Mouse (Mus musculus) cerebellum, adult 8-10 months (tissue): Measurements from ENCODE around the gene Ebna1bp2.

Experiments used
- DNase-seq: peaks from one replicate; pipeline ENCODE4 v3.0.0; 2022

Gene Ebna1bp2

DNA sequence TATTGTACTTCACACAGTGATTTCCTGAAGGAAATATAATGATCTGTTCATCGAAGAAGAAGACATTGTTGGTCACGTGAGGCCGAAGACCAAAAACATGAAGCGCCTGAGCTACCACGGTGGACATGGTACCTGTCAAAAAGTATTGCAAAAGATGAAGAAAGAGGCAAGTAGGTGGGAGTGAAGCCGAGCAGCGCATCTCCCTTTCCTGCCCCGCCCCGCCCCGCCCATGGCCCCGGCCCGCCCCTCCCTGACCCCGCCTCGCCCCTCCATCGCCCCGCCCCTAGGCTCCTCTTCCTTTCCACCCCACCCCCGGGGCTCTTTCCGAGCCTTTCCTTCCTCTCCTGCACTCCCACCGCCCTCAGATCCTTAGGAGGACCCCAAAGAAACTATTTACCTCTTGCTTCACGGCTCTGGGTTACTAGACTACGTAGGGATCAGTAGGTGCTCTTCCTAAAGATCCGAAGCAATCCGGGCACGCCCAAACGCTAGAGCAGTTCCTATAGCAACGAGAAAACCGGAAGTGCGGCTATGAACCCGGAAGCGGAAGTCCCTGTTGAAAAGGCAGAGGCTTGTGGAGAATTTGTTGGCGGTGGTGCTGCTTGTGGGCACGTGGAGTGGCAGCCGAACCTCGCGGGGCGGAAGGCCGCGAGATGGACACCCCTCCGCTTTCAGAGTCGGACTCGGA is at the start of gene Ebna1bp2, which contains the start of gene Cfap57:
Gene Ebna1bp2, plus strand, starts transcription at position 521 of the 688 bp plus-strand sequence.
Gene Cfap57, minus strand, starts transcription at position 499 of the 688 bp plus-strand sequence.
- DNase-seq, result peak; percentile 89

DNA sequence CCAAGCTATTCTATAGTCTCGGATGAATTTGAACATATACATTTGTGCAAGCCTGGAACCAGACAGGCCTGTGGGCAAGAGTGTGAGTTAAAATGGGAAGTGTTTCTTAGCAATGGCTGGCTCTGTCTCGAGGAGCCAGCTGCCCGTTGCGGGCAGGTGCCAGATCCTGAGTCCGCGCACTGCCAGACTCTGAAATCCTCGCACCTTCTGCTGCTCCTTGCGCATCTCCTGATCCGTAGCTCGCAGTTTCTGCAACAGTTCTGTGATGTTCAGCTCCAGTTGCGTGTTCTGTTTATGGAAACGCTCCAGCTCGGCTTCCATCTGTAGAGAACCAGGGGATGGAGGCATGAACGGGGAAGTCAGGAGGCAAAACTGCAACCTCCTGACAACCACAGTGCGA is 49.2 kb upstream of the Ebna1bp2 start:
- DNase-seq, result no peak

DNA sequence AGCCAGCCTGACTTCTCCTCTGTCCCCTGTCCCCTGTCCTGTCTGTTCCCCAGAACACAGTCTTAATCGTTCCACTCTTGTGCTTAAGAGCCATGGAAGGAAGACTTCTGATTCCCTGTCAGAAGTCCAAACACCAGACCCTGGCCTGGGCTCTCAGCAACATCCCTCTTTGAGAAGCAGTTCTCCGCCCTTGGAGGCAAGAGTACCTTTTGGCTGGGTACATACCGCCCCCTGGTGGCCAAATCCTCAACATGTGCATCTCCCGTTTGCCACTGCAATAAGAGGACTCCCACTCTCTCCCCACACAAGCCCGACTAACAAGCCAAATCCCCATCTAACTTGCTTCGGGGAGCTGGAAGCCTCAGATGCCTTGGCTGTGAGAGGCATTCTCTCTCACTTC is 44.5 kb upstream of the Ebna1bp2 start:
- peak; percentile 50 for DNase-seq

DNA sequence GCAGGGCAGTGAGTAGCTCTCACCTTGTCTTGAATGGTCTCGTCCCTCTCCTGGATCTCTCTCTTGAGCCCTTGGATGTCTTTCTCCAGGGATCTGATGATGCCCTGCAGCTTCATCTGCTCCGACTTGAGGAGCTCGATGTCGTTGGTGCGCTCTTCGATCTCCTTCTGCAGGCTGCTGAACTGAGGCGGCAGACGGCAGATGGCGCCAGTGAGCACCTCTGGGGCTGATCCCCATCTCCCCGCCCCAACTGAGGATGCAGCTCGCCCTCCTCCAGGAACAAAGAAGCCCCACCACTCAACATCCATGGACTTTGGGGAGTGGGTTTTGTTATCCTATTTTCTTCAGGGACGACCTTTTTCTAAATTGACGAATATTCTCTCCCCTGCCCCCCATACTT is 41.3 kb upstream of the Ebna1bp2 start:
- peak; percentile 6 for DNase-seq

DNA sequence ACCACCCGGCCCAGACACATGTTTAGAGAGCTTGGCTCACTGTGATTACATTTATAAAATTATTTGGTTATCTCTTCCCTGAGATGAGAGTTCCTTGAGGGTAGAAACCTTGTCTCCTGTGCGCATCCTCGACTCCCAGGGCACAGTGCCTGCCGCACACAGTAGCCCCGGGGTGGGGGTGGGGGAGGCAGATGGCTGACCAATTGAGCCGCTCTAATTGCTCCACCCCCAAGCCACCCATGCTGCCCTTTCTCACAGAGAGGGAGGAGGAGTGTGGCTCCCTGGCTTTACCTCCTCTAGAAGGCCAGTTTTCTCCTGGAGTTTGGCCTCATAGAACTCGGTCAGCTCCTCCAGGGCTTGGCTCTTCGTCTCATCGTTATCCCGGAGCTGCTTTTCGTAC is 39.1 kb upstream of the Ebna1bp2 start:
- DNase-seq, result no peak

DNA sequence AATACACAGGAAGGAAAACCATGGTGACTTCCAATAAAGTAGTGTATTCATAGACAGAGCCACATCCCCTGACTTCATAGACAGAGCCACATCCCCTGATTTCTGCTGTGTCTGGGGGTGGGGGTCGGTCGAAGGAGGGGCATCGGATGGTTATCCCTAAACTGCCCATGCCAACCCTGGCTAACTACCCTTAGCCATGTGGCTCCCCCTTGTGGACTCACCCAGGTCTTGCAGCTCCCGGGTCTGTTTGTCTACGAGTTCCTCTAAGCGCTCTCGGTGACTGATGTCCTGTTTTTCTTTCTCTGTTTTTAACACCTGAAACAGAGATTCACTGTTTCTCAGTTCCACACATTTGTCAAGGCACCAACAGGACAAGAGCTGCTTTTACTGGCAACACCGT is 38.0 kb upstream of the Ebna1bp2 start:
- DNase-seq, result no peak

DNA sequence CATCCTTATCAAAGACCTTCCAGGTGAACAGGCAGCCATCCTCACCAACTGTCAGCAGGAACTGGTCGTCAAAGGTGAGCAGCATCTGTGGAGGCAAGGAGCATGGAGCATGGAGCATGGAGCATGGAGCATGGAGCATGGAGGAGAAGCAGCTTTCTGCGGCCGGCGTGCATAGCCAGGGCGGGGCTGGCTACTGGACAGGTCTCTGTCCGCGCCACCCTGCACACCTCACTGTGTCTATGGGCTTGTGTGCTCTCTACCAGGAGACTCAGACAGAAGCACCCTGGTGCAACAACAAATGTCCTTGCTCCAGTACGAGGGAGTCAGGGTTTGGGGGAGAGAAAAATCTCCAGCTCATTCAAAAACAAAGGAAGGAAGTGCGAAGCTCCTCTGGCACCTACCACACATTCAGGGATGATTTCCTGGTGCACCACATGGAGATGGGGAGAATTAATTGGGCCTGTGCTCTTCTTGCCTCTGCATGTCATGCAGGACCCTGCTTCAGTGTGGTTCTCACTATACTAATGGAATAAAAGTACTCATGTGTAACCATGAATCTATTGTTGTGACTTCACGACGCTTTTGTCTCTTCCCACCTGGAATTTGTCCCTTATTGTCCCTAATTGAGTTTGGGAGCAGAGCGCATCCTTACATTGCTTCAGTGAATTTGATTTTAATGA is 31.4 kb upstream of the Ebna1bp2 start:
- no peak for DNase-seq

DNA sequence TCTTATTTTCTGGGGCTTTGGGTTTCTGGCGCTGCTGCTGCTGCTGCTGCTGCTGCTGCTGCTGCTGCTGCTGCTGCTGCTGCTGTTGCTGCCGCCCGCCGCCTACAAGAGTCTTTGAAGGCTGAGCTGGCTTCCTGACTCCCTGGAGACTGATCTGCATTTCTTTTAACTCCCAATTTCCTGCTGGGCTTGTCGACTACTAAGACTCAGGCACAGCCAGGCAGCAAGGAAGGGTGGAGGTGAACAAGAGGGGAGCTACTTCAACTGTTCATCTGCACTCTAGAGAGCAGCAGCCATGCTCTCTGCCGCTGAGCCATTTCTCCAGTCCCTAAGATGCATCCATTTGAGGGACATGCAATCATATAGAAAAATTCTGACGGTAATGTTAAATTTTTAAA is 30.9 kb upstream of the Ebna1bp2 start:
- DNase-seq, result no peak

DNA sequence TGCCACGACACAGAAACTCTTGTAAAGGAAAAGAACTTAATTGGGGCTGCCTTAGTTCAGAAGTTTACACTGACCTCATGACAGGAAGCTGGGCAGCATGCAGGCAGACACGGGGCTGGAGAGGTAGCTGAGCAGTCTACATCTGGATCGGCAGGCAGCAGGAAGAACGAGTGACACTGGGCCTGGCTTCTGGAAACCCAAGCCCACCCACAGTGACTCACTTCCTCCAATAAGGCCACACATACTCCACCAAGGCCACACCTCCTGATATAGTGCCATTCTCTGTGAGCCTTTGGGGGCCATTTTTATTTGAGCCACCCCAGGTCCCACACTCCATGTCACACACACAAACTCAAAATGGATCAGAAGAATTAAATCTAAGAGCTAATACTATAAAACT is 16.5 kb upstream of the Ebna1bp2 start:
- DNase-seq, result no peak

DNA sequence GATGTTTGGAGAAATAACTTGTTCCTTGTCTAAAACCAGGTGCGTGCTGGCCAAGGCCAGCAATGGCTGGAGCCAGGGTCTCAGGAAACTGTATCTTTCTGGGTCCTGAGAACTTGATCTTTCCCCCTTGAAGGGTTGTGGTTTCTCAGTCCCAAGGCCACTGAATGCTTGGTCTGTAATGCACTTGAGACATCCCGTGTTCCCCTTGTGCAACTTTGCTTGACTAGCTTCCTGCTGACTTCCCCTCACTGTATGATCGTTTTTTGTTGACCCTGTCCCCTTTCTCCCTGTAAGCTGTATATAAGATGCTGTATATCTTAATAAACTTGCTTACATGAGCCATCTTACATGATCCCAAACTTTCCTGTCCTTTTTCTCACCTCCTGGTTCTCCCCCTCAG is 10.8 kb upstream of the Ebna1bp2 start:
- no peak for DNase-seq

DNA sequence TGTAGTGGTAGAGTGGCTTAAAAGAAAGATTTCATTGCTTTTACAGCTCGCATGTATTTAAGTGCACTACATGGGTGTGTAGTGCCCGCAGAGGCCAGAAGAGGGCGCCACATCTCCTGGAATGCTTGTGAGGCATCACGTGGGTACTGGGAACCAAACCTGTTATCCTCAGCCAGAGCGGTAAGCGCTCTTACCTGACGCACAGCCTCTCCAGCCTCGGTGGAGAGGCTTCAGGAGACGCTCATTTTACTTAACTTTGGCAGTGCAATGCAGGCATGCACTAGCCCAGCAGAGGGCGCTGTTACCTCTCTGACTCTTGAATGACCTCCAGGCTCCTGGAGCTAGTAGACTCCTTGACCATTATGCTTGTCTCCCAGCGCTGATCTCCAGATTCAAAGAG is 8.0 kb upstream of the Ebna1bp2 start:
- no peak for DNase-seq

DNA sequence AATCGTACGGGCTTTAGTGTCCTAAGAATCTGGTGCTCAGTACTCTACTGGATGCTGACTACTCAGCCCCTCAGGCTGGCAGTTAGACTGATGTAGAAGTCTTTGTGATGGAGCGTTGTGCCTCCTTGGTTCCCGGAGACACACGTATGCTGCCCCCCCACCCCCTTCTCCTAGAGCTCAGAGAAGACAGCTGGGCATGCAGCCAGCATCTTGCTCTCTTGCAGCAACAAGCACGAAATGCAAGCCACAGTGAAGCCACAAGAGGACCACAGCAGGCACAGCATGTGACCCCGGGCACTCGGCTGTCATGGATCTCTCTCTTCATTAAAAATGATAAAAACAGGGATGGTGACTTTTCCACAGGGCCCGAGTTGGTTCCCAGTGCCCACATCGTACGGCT is 5.2 kb upstream of the Ebna1bp2 start:
- no peak for DNase-seq

DNA sequence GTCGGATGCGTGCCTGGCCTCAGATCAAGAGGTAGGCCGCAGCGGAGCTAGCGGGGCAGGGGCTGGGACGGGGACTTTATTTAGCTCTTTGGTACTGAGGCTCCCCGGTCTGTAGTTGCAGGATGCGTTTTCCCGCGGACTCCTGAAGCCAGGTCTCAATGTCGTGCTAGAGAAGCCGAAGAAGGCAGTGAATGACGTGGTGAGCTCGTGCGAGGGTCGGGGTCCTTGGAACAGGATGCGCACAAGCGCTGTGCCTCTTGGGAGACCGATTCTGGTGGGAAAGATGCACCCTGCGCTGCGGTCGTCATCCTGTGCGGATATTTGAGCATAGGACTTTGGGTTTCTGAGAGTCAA is 345 bp downstream of the Ebna1bp2 start:
- DNase-seq, result no peak

DNA sequence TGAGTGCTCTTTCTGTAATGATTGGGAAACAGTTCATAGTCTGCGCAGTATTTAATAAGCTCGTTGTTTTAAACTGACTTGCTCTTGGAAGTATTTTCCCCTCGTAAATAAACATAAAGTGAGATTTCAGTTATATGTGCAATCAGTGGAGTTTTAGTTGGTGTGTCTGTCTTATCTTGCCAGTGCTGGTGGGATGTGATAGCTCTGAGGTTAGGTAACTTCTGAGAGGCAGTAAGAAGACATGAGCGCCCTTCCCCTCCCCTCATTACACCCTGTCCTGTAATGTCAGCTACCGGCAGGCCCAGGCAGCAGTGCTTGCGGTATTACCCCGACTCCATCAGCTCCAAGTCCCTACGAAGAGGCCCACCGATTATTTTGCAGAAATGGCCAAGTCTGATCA is 1.2 kb downstream of the Ebna1bp2 start:
- DNase-seq, result no peak

DNA sequence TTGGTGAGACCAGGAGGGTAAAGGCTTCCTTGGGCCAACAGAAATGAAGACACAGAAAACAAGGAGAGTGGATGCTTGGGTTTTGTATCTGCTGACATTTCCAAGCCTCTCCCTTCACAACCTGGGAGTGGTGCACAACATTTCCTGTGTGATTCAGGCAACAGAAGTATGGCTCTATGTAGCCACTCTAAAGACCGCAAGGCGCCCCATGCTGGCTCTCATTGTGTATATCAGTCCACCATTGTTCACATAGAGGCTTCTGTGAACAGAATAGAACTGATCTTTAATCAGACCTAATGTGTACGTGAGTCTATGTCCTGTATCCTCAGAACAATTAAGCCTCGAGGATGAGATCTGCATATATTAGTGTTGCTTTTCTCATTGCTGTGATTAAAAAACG is 9.7 kb downstream of the Ebna1bp2 start:
- no peak for DNase-seq

DNA sequence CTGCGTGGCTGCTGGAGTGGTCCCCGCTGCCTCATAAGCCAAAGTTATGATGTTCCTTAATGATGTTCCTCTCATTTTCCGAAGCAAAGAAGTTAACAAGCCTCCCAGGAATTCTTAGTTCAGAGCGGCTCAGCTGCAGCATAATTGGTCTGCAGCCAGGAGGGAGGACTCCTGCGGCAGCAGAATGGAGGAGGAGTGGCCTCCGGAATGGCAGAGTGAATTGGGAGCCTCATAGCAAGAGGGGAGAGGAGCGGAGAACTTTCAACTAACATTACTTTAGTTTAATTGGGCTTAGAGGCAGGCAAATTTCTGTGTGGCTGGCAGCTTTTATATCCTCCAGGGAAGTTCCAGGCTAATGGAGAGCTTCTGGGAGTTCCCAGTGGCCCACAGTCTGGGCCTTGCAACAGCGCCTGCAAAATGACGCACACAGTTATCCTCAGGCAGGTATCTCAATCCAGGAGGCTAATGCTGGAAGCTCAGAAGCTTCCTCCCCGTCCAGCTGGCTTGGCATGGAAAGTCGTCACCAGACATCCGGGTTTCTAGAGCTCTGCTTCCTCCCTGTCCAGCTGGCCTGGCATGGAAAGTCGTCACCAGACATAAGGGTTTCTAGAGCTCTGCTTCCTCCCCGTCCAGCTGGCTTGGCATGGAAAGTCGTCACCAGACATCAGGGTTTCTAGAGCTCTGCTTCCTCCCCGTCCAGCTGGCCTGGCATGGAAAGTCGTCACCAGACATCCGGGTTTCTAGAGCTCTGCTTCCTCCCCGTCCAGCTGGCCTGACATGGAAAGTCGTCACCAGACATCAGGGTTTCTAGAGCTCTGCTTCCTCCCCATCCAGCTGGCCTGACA is 22.0 kb downstream of the Ebna1bp2 start:
- no peak for DNase-seq

DNA sequence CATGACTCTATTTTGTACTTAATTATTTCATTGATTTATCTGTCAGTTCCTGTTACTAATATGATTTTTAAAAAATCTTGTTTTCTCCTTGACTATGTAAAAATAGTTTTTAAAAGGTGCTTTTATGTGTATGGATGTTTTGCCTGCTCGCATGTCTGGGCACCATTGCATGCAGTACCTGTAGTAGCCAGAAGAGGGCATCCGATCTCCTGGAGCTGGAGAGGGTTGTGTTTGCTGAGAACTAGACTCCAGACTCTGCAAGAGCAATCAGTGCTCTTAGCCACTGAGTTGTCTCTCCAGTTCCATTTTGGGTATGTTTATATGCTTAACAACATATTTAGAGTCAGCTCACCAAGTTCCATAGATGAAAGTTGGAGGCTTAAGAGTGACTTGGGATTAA is 24.6 kb downstream of the Ebna1bp2 start:
- peak; percentile 27 for DNase-seq

DNA sequence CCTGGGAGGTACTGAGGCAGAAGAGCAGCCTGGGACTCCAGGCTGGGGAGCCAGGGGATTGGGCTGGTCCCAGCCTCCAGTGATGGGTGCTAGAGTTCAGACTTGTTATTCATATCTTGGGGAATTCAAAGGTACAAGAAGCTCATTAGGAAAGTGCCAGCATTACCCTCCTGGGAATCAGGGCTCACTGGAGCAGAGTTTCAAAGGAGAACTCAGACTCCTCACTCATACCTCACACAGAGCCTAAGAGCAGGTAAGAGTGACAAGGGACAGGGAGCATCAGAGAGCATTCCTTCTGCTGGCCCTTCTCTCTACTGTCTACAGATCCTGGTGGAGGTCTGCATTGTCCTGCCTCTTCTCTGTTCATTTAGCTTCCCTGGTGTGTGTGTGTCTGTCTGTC is 38.1 kb downstream of the Ebna1bp2 start, which contains the start of gene Olfr62:
Gene Olfr62, plus strand, starts transcription at position 301 of the 400 bp plus-strand sequence.
- no peak for DNase-seq
